Comparison of ENCODE assay signal across 10 mouse cellular contexts in genomic region chr5:149566957-149567356, GRCm38 (mm10). TPM values are rescaled to one million over a fixed set of nuclear protein-coding genes. Genes with fewer than 3 reads are reported as not detected.
DNase-seq lines count a peak whose midpoint lies in the region; ATAC-seq lines count a peak whose summit lies in the region.
"Had no signal": no experiment of that assay in that cellular context is flagged by ENCODE, and none has a peak within 500 bp of the region (broad histone marks: within the 10 kb centered on the region; RNA-seq: fewer than 3 reads in every experiment).

No protein-coding gene starts in this region.

- H3K4me2 ChIP-seq in heart, embryonic 16.5 days (ENCODE audit: low read depth, low read length) = no peak overlapping the region
- H3K4me2 ChIP-seq: hindbrain, embryonic 15.5 days had no signal

- ATAC-seq in heart, embryonic 16.5 days (replicated peaks; ENCODE audit: extremely low read depth, insufficient read depth, low FRiP score) = peak; percentile 49; the same call in 1 of the 2 replicates
- no peak for ATAC-seq in CD4-positive, CD25-positive, alpha-beta regulatory T cell, adult 4 months

- WGBS in heart, embryonic 16.5 days = 63% methylated on average over 5 of the region's 5 CpGs

- H3K4me3 ChIP-seq in heart, embryonic 16.5 days (ENCODE audit: low read length) = no peak overlapping the region
- H3K4me3 ChIP-seq: hindbrain, embryonic 15.5 days had no signal

- H3K9ac ChIP-seq in heart, embryonic 16.5 days (ENCODE audit: low read length) = no peak overlapping the region
- H3K9ac ChIP-seq: hindbrain, embryonic 15.5 days had no signal

- H3K36me3 ChIP-seq in heart, embryonic 16.5 days (ENCODE audit: control insufficient read depth, insufficient read depth) = no peaks in the 10 kb centered on the region
- H3K36me3 ChIP-seq: hindbrain, embryonic 15.5 days had no signal

- H3K27ac ChIP-seq in heart, embryonic 16.5 days (ENCODE audit: low read length) = no peak overlapping the region
- H3K27ac ChIP-seq: hindbrain, embryonic 15.5 days had no signal

- H3K9me3 ChIP-seq in heart, embryonic 16.5 days (replicated peaks; ENCODE audit: control insufficient read depth, low read length) = no peaks in the 10 kb centered on the region
- H3K9me3 ChIP-seq: hindbrain, embryonic 15.5 days had no signal

- H3K4me1 ChIP-seq in heart, embryonic 16.5 days (ENCODE audit: control insufficient read depth, insufficient read depth, low read length) = peaks cover 4% of the 10 kb centered on the region; the same call in 1 of the 2 replicates

- no peaks in the 10 kb centered on the region for H3K27me3 ChIP-seq in heart, embryonic 16.5 days (ENCODE audit: control insufficient read depth, insufficient read depth, low read length)
- H3K27me3 ChIP-seq: hindbrain, embryonic 15.5 days had no signal

- peak; percentile 38 to 47 for DNase-seq in frontal cortex, adult 2 months (ENCODE audit: extremely low spot score in 1 of 2, low spot score in 1 of 2)
- no peak for DNase-seq in frontal cortex, postnatal 14 days (ENCODE audit: low spot score in 2 of 2)
- peak; percentile 18 to 51 for DNase-seq in right cerebral cortex, postnatal 36 days (ENCODE audit: low spot score in 2 of 2)
- no peak for DNase-seq in right cerebral cortex, postnatal 4 days
- peak; percentile 23 for DNase-seq in retina, postnatal 7 days (ENCODE audit: low read depth, low spot score)
- no peak for DNase-seq in spleen, adult 12 weeks (ENCODE audit: low spot score)

RNA-seq across cellular contexts. Expression of gene Wdr95, which starts 38.5 kb away (rescaled TPM):
- 0.68 and 1.5 TPM in 2 replicates for polyA plus RNA-seq in frontal cortex, adult 2 months (2012; rRNA removed)
- polyA plus RNA-seq in heart, embryonic 16.5 days (2015; fragmentation: Nextera tagmentation; extraction: Ambion mirVana) = 0.06 and 0.11 TPM in 2 replicates
- polyA plus RNA-seq in CD4-positive, CD25-positive, alpha-beta regulatory T cell, adult 4 months (2017; shearing (Covaris generic)) = not detected
- polyA plus RNA-seq: liver, embryonic 16.5 days had no signal

Comparison
In these comparisons a context has a peak if more than half of its experiments do, and no peak if none do; other contexts are left out.
1. DNase-seq: peak in frontal cortex, adult 2 months (2 of 2), right cerebral cortex, postnatal 36 days (2 of 2) and retina, postnatal 7 days (single experiment); none in frontal cortex, postnatal 14 days (0 of 2), right cerebral cortex, postnatal 4 days (single experiment) and spleen, adult 12 weeks (single experiment).